Mouse (Mus musculus) cerebellum, adult (tissue): ENCODE data around the gene Tbca.
A peak's percentile ranks its signal among the peaks of the same experiment; 100 is the strongest.

ENCODE experiments used
- ATAC-seq: cut with Nextera tagmentation; 2 replicates; pipeline ENCODE4 v1.9.2; 2017; ENCODE audit warnings: mild to moderate bottlenecking, moderate library complexity, mixed read lengths; ENCODE audit not compliant: insufficient number of reproducible peaks, low FRiP score, low TSS enrichment

Gene Tbca

DNA sequence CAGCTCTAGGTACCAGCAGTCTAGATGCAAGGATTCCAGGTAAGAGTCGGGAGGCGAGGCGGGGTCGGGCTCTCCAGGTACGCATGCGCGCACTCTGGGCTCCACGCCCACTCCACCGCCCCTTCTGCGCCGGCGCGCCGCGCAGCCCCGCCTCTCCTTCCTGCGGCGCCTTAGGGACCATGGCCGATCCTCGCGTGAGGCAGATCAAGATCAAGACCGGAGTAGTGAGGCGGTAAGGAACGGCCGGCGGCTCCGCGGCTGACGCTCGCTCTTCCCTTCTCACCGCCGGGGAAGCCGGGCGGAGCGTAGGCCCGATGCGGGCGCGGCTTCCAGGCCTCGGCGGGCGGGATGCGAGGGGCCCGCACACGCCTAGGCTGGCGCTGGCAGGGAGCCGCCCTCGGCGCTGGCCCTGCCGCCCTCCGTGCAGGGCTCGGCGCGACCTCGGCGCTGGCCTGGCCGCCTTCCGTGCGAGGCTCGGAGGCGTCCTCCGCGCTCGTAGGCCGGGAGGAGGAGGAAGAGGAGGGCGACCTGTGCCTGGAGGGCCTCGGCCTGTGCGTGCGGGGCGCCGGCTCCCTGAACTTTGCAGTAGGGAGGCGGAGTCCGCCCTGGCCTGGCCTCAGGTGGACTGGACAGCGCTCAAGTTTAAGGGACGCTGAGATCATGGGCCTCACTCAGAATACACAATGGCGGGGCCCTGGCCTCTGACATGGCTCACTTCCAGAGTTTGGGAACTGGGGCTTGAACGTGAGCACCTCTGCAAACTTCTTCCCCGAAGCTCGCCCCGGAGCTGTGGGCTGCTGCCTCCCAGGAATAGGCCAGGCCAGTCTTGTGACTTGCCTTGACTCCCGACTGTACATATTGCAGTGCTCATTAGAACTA lies at the start of gene Tbca:
Gene Tbca (plus strand): TSS at position 140 of the 879 bp plus-strand sequence.
- peak; percentile 88 for ATAC-seq

- ATAC-seq: no peak
Observed at GRCm38 (mm10) chr13:94745176-94745575, 43.5 kb upstream of the Tbca start.

DNA sequence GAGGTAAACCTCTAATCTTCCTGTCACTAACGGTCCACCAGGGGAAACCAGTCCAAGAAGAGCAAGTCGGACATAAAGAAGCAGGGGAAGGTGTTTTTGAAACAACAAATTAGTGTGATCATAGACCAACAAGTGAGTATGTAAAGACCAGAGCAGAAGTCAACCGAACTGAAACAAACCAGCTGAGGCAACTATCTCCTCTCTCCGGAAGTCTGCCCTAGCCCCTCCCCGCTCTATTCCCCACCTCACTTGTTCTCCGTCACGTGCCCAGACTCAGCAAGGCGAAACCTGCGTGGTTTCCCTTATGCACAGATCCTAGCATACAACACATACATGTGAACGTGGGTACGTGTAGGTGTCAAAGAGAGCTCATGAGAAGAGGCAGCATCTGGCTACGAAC lies 22.9 kb upstream of the Tbca start:
- no peak for ATAC-seq

- ATAC-seq: no peak
Observed at GRCm38 (mm10) chr13:94768460-94769154, 20.1 kb upstream of the Tbca start.

GRCm38 (mm10) chr13:94769155-94769470 lies 19.6 kb upstream of the Tbca start:
- no peak for ATAC-seq

DNA sequence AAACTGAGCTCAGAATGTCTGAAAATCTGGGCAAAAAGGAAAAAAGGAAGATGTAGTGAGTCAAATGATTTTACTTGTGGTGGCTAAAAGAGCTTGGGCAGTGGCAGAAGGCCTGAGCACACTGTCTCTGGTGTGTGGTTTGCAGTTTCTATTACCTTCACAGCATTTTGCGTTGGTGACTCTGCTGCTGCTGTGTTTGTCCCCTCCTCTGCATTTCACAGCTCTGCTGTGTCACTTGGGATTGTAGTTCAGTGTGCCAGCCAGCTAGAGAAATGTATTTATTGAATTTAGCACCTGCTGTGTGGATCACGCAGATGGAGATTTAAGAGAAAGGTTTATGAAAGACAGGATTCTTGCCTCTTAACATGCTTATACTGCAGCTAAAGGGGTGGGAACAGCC lies 1.8 kb upstream of the Tbca start:
- no peak for ATAC-seq

DNA sequence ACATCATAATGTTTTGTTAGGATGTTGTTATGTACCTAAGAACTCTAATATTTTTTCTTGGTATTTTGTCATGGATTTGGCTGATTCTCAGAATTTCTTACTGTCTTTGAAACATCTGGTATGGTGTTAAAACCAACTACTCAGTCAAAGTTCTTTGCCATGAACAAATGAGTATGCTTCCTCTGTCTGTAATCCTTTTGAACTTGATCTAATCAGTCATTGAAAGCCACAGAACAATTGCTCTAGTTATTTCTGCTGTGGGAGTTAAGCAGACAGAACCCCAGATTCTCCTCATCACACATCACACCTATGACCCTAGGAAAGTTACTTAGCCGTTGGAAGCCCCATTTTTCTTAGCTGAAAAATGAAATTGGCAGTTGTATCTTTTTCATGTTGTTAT lies 6.0 kb downstream of the Tbca start:
- ATAC-seq: no peak

GRCm38 (mm10) chr13:94803480-94804057 lies 14.9 kb downstream of the Tbca start:
- no peak for ATAC-seq

- no peak for ATAC-seq
Observed at GRCm38 (mm10) chr13:94806315-94807179, 17.8 kb downstream of the Tbca start.

DNA sequence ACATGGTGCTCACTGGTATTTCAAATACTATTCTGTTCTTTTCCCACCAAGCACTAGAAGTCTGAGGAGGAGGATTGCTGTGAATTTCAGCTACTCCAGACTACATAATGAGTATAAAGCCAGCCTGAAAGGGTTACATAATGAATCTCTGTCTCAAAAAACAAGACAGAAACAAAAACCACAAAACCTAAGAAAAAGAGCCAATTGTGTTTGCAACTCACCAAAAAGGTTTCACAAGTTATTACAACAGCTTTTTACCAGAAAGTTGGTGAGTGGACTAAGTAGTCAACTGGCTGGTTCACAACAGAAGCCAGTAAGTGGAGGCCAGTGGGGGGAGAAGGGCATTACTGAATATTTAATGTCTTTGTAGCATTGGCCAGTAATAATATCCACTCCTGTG lies 19.9 kb downstream of the Tbca start:
- ATAC-seq: no peak

- no peak for ATAC-seq
Observed at GRCm38 (mm10) chr13:94809724-94810123, 21.0 kb downstream of the Tbca start.

- ATAC-seq: no peak
Observed at GRCm38 (mm10) chr13:94811451-94811850, 22.7 kb downstream of the Tbca start.

DNA sequence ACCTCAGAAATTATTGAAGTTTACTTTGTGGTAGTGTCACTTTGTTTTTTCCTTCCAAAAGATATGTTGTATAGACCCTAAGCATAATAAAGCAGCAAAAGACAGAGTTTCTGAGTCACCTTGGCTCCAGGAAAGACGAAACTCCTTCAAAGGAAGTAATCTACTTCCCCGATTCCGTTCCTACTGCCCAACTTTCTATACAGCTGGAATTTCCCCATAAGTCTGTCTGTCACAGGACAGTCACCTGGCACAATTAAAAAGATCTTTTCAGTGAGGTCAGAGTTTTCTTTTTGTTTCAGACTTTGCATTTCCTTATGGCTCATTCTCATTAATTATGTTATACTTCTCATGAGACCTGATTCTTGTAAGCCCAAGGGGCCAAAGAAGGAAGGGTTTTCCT lies 25.1 kb downstream of the Tbca start:
- no peak for ATAC-seq

- ATAC-seq: no peak
Observed at GRCm38 (mm10) chr13:94820516-94820915, 31.8 kb downstream of the Tbca start.

- ATAC-seq: no peak
Observed at GRCm38 (mm10) chr13:94820956-94821355, 32.2 kb downstream of the Tbca start.

DNA sequence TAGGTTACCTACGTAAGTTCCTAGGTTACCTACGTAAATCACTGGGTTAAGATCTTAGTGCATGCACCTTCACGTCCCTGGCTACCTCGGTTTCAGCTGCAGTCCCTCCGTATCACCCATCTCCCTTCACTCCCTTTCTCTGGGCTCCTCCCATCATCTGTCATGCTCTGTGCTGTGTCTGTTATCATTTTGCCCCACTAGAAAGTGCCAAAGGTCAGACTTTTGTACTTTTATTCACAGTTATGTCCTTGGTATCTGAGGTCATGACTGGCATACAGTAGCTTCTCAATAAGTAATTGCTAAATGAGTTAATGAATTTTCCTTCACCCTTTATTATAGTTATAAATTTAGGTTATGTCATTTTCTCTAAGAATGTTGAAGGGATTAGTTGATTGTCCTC lies 37.7 kb downstream of the Tbca start:
- no peak for ATAC-seq

DNA sequence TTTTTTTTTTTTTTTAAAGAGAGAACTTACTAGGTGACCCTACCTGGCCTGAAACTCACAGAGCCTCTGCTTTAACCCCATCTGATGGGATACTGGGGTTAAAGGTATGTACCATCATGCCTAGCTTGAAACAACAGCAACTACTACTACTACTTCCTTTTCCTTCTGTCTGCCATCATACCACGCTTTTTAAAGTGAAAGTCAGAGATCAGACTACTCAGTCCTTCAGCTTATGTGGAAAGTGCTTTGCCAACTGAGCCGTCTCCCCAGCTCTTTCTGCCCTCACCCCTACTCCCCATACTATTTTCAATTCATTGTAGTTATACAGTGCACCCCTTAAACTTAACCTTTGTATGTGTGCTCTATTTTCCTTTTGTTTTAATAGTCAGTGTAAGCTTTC lies 38.3 kb downstream of the Tbca start:
- ATAC-seq: no peak

DNA sequence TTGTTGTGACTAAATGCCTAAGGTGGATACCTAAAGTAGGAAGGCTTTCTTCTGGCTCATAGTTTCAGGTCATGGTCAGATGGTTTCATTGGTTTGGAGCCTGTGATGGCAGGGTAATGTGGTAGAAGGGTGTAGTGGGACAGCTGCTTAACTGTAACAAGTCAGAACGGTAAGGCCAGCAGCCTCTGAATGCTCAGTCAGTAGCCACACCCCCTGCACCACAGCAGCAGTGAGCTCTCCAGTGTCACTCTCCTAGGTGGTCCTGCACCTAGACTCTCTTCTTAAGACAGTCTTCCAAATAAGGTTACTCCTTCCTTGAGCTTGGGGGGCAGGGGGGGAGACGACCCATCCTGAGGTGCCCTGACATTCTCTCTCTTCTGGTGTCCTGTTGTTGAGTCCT lies 39.1 kb downstream of the Tbca start:
- ATAC-seq: 0 out of 2 replicates have a peak, but pooled peaks have one; percentile 17

GRCm38 (mm10) chr13:94838047-94838720 lies 49.5 kb downstream of the Tbca start:
- ATAC-seq: no peak

DNA sequence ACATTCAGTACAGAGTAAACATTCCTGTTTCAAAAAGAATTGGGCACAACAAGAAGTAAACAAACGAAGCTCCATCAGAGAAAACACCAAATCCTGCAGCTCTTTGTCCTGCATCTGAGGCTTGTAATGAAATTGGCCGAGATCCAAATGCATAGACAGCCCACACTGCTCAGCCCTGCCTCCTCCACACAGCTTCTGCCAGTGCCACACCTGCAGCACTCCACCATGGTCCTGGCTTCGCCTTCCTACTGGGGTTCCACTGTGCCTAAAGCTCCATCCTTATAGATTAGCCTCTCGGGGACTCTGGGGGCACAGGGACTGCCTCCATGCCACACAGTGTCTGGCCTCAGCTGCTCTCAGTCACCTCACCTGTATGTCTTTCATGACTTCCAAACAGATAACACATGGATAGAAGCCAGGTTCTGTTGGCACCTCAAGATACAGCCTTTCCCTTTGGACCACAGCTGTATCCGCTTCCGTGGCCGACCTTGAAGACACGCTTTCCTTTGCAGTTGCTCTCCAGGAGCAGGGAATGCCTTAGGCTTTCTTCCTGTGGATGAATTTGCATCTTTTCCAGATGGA lies 50.1 kb downstream of the Tbca start:
- no peak for ATAC-seq
